Mouse (Mus musculus) small intestine, adult 2 months (tissue): Measurements from ENCODE around the gene Podnl1. TPM values are rescaled to one million over a fixed set of nuclear protein-coding genes. Genes with fewer than 3 reads are reported as not detected.
A peak's percentile ranks its signal among the peaks of the same experiment; 100 is the strongest.

Experiments
- H3K27ac ChIP-seq: fragments of 200-500 bp; 2 replicates; pipeline ENCODE4 v1.5.1; 2012; ENCODE audit warnings: low read depth, low read length, control low read depth, inconsistent platforms; ENCODE audit not compliant: insufficient read depth
- H3K27me3 ChIP-seq: fragments of 200-500 bp; 2 replicates; pipeline ENCODE4 v1.6.1; 2012; ENCODE audit warnings: mild to moderate bottlenecking, moderate library complexity, low read length, inconsistent platforms; ENCODE audit not compliant: control insufficient read depth, insufficient read depth
- H3K36me3 ChIP-seq: fragments of 200-500 bp; 2 replicates; pipeline ENCODE4 v1.6.1; 2012; ENCODE audit warnings: mild to moderate bottlenecking, low read length, control low read depth, inconsistent platforms; ENCODE audit not compliant: control insufficient read depth, insufficient read depth
- H3K4me1 ChIP-seq: fragments of 200-500 bp; 2 replicates; pipeline ENCODE4 v1.6.1; 2012; ENCODE audit warnings: low read length, inconsistent platforms, mixed read lengths; ENCODE audit not compliant: control insufficient read depth, insufficient read depth, insufficient read length
- H3K4me3 ChIP-seq: fragments of 200-500 bp; 2 replicates; pipeline ENCODE4 v1.5.1; 2012; ENCODE audit warnings: low read depth, mild to moderate bottlenecking, control low read depth, inconsistent platforms, low read length, moderate library complexity
- CTCF ChIP-seq: fragments of 200-500 bp; IDR thresholded peaks from 2 replicates; pipeline ENCODE4 v1.5.1; 2012; ENCODE audit warnings: low read depth, mild to moderate bottlenecking, control low read depth, inconsistent platforms, low read length, moderate library complexity, mixed read lengths; ENCODE audit not compliant: insufficient replicate concordance, insufficient read length; ENCODE audit errors: extremely low read depth
- POLR2A ChIP-seq: fragments of 200-500 bp; IDR thresholded peaks from 2 replicates; pipeline ENCODE4 v1.6.1; 2012; ENCODE audit warnings: low read depth, mild to moderate bottlenecking, control low read depth, inconsistent platforms, low read length, moderate library complexity
- WGBS: fragments of 180-500 bp; shearing (Covaris S2); methylation state at CpG from one replicate; pipeline ENCODE4 v1.1.7; 2018; 5-methylcytosine and 5-hydroxymethylcytosine counted together
- polyA plus RNA-seq: library from polyadenylated mRNA; depleted of rRNA; stranded (reverse); fragments of >200 nt; gene quantifications from 2 replicates; pipeline ENCODE4 v1.2.3, GENCODE M21; 2012

Podnl1 gene
- polyA plus RNA-seq, 1 experiment, result 12.7 TPM

DNA sequence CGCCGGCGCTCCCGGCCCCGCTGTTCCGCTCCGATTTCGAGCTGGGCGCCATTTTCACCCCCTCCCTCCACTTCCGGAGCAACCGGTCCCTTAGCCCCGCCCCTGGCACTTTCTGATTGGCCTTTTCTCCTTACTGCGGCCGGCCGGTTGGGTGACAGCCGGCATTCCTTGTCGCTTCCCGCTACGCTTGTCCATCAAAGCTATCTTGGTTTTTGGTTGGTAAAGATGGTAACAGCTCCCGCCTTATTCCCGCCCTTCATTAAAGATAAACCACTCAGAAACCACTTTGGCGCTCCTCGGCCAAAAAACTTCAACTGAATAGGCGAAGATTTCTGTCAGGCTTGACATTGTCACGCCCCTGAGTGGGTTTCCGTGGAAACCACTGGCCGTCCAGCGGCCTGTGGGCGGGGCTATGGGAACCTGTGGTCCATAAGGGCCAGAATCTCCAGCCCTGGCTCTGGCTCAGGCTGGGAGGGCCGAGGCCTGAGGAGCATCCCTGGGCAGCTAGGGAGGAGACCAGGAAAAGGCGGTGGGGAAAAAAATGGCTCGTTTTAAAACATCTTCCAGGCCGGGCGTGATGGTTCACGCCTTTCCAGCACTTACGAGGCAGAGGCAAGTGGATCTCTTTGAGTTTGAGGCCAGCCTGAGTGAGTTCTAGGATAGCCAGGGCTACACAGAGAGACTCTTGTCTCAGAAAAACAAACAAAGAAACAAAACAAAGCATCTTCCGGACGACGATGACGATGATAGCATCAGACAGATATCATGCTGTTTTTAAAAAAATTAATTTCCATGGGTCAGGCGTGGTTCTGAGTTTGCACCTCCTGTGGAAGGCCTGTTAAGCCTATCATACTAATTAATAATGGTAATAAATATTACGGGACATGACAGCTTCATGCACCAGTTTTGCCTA is 20.8 kb upstream of the Podnl1 start, which contains the start of gene Dcaf15:
Gene Dcaf15 (minus strand): TSS at position 72 of the 913 bp plus-strand sequence.
- TF ChIP-seq POLR2A (peak; percentile 44), CTCF (no peak)
- Histone ChIP-seq H3K27ac (peak within 1 kb of the TSS; percentile 99), H3K36me3 (peaks cover 11% of the 10 kb centered on the region), H3K4me1 (peaks cover 25% of the 10 kb centered on the region), H3K4me3 (peak within 1 kb of the TSS; percentile 95), H3K27me3 (no peaks in the 10 kb centered on the region)
- 5% methylated on average over 42 of the region's 42 CpGs for WGBS

DNA sequence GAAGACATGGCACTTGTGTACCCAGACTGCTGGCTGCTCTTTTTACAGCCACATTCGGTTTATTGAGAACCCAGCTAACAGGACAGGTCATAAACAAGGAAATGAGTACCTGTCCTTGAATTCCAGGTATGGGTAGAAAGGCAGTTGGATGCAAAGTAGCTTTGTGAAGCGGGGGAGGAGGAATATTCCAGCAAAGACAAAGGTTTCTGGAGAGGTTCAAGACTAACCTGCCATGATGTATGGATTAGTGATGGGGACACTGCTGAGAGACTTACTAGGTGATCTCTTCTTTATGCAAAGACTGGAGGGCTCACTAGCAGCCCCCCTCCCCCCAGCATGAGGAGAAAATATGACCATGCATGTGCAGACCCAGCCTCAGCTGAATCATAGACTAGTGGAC is 20.1 kb upstream of the Podnl1 start:
- WGBS, result 61% methylated on average over 2 of the region's 2 CpGs
- H3K27me3 ChIP-seq, result no peaks in the 10 kb centered on the region
- TF ChIP-seq CTCF, result no peak
- TF ChIP-seq POLR2A, result no peak
- H3K27ac ChIP-seq, result no peak overlapping the region
- H3K4me1 ChIP-seq, result peaks cover 25% of the 10 kb centered on the region
- peaks cover 9% of the 10 kb centered on the region for H3K36me3 ChIP-seq
- H3K4me3 ChIP-seq, result no peak overlapping the region

DNA sequence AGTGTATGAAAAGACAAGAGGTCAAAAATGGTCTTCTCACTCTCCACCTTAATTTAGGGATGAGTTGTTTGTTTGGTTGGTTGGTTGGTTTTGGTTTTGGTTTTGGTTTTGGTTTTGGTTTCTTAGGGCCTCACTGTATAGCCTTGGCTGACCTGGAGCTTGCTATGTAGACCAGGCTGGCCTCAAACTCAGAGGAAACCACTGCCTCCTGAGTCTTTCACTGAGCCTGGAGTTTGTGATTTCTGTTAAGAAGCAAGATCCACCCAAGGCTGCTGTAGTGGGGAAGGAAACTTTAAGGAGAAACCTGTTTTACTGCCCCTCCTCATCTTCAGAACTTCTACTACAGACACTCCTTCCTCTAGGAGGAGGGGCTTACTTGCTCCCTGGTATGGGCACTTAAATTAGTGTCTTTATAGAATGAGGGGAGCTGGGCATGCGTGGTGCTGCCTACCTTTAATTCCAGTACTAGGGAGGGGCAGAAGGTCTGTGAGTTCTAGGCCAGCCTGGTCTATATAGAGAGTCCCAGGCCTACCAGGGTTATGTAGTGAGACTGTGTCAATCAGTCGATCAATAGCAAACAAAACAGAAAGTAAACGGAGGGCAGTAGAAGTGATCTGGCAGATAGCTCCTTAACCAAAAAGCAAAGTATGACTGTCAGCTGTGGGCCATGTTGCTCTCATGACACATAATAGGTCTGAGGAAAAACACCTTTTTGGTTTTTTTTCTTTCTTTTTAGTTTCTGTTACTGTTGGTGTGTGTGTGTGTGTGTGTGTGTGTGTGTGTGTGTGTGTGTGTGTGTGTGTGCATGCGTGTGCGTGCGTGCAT is 19.4 kb upstream of the Podnl1 start:
- WGBS, result 77% methylated on average over 6 of the region's 6 CpGs
- H3K4me3 ChIP-seq, result no peak overlapping the region
- no peak for TF ChIP-seq CTCF
- no peak for TF ChIP-seq POLR2A

DNA sequence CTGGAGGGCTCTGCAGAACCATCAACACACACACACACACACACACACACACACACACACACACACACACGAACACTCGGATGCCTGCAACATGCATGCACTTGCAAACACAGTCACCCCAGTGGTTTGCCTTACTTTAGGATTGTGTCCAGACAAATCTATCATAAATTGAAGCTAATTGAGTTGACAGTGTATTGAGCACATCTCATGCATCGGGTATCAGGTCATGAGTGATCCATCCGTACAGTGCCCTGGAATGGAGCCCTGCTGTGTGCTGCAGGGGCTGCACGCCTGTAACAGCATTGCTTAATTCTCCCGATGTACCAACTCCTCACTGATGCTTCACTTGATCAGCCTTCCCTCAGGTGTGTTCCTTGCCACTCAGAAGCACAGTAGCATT is 10.1 kb upstream of the Podnl1 start:
- Histone ChIP-seq H3K4me3 (no peak overlapping the region), H3K27ac (no peak overlapping the region), H3K4me1 (no peaks in the 10 kb centered on the region), H3K27me3 (no peaks in the 10 kb centered on the region), H3K36me3 (no peaks in the 10 kb centered on the region)
- 90% methylated on average over 6 of the region's 6 CpGs for WGBS
- no peak for TF ChIP-seq POLR2A
- no peak for TF ChIP-seq CTCF

More for the DNA sequence above, 19.4 kb upstream of the Podnl1 start:
- no peak overlapping the region for H3K27ac ChIP-seq
- peaks cover 25% of the 10 kb centered on the region for H3K4me1 ChIP-seq
- peaks cover 7% of the 10 kb centered on the region for H3K36me3 ChIP-seq
- H3K27me3 ChIP-seq, result no peaks in the 10 kb centered on the region

DNA sequence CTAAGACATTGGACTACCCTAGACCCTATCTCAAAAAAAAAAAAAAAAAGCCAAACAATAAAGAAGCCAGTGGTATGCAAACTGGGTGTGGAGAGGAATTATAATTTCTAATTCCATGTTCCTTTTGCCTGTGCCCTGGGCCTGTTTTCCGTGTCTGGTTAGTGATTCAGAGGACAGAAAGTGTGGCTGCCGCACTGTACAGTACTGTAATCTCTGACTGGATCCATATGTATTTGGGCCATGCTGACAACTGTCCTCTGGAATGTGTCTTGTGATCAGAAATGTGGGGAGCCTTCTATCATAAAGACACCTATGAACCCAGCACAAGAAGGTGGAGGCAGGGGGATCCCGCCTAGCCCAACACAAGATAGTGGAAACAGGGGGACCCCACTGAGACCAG is 3.6 kb upstream of the Podnl1 start:
- Histone ChIP-seq H3K4me1 (no peaks in the 10 kb centered on the region), H3K4me3 (no peak overlapping the region), H3K27me3 (no peaks in the 10 kb centered on the region), H3K27ac (no peak overlapping the region), H3K36me3 (no peaks in the 10 kb centered on the region)
- 78% methylated on average over 3 of the region's 3 CpGs for WGBS
- no peak for TF ChIP-seq POLR2A
- no peak for TF ChIP-seq CTCF

DNA sequence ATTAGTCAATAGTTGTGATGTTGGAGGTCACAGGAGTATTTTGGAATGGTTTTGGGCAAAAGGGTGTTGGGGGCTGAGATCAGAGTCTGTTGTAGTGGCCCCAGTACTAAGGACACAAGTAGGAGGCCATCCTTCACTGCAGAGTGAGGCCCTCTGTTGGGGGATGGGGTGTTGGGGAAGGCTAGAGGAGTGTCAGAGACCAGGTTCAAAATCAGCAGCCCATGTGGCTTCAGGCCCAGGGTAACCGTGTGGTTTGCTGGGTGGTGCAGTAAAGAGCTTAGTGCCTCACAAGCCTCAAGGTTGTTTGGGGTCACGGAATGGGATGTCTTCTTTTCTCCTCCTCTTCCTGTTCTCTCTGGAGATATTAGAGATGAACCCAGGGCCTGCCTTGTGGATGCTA is 953 bp downstream of the Podnl1 start:
- WGBS, result 53% methylated on average over 2 of the region's 2 CpGs

More for the DNA sequence above, 953 bp downstream of the Podnl1 start:
- TF ChIP-seq CTCF (no peak), POLR2A (no peak)
- Histone ChIP-seq H3K36me3 (no peaks in the 10 kb centered on the region), H3K4me3 (no peak overlapping the region), H3K4me1 (no peaks in the 10 kb centered on the region), H3K27ac (0 out of 2 replicates have a peak overlapping the region, but pooled peaks have one; percentile 2), H3K27me3 (no peaks in the 10 kb centered on the region)
